Mouse (Mus musculus): ENCODE measurements around the gene Cttnbp2. TPM values are rescaled to one million over a fixed set of nuclear protein-coding genes. Genes with fewer than 3 reads are reported as not detected.
A peak's percentile ranks its signal among the peaks of the same experiment; 100 is the strongest.

Gene Cttnbp2
- polyA plus RNA-seq, 1 experiment from 2014 or later, result 16.3 TPM

- no peaks in the 10 kb centered on the region for H3K36me3 ChIP-seq
- H3K27ac ChIP-seq, result no peak overlapping the region
- 92% methylated on average over 8 of the region's 8 CpGs for WGBS
- no peaks in the 10 kb centered on the region for H3K4me1 ChIP-seq
- no peak for ATAC-seq (ENCODE audit: borderline replicate concordance, extremely low read depth, low FRiP score, low TSS enrichment)
- no peak overlapping the region for H3K4me3 ChIP-seq
- no peak overlapping the region for H3K4me2 ChIP-seq
- no peaks in the 10 kb centered on the region for H3K27me3 ChIP-seq
- H3K9ac ChIP-seq, result no peak overlapping the region
- no peaks in the 10 kb centered on the region for H3K9me3 ChIP-seq
These were observed 80.3 kb downstream of the Cttnbp2 start for GRCm38 (mm10) chr6:18434355-18434754.

GRCm38 (mm10) chr6:18432362-18432761 is 82.3 kb downstream of the Cttnbp2 start:
- H3K27ac ChIP-seq, result no peak overlapping the region
- H3K4me3 ChIP-seq, result no peak overlapping the region
- no peaks in the 10 kb centered on the region for H3K4me1 ChIP-seq
- no peak overlapping the region for H3K9ac ChIP-seq
- WGBS, result 62% methylated on average over 3 of the region's 3 CpGs
- H3K9me3 ChIP-seq, result no peaks in the 10 kb centered on the region
- H3K27me3 ChIP-seq, result no peaks in the 10 kb centered on the region
- ATAC-seq (ENCODE audit: borderline replicate concordance, extremely low read depth, low FRiP score, low TSS enrichment), result no peak
- no peaks in the 10 kb centered on the region for H3K36me3 ChIP-seq
- no peak overlapping the region for H3K4me2 ChIP-seq

- no peak overlapping the region for H3K9ac ChIP-seq
- H3K4me1 ChIP-seq, result no peaks in the 10 kb centered on the region
- H3K36me3 ChIP-seq, result no peaks in the 10 kb centered on the region
- WGBS, result 94% methylated on average over 2 of the region's 2 CpGs
- no peaks in the 10 kb centered on the region for H3K27me3 ChIP-seq
- no peak overlapping the region for H3K27ac ChIP-seq
- no peak overlapping the region for H3K4me2 ChIP-seq
- H3K9me3 ChIP-seq, result no peaks in the 10 kb centered on the region
- no peak for ATAC-seq (ENCODE audit: borderline replicate concordance, extremely low read depth, low FRiP score, low TSS enrichment)
- H3K4me3 ChIP-seq, result no peak overlapping the region
These were observed 82.8 kb downstream of the Cttnbp2 start for GRCm38 (mm10) chr6:18431891-18432290.

GRCm38 (mm10) chr6:18430062-18430461 is 84.6 kb downstream of the Cttnbp2 start:
- H3K9me3 ChIP-seq, result no peaks in the 10 kb centered on the region
- no peak for ATAC-seq (ENCODE audit: borderline replicate concordance, extremely low read depth, low FRiP score, low TSS enrichment)
- H3K9ac ChIP-seq, result no peak overlapping the region
- WGBS, result 87% methylated on average over 3 of the region's 3 CpGs
- H3K36me3 ChIP-seq, result no peaks in the 10 kb centered on the region
- no peak overlapping the region for H3K27ac ChIP-seq
- H3K4me2 ChIP-seq, result no peak overlapping the region
- H3K4me1 ChIP-seq, result no peaks in the 10 kb centered on the region
- no peak overlapping the region for H3K4me3 ChIP-seq
- no peaks in the 10 kb centered on the region for H3K27me3 ChIP-seq

- 83% methylated on average over 6 of the region's 6 CpGs for WGBS
- Histone ChIP-seq H3K4me2 (no peak overlapping the region), H3K4me3 (no peak overlapping the region), H3K27ac (no peak overlapping the region), H3K9ac (no peak overlapping the region), H3K4me1 (no peaks in the 10 kb centered on the region), H3K27me3 (no peaks in the 10 kb centered on the region), H3K9me3 (no peaks in the 10 kb centered on the region), H3K36me3 (no peaks in the 10 kb centered on the region)
- ATAC-seq (ENCODE audit: borderline replicate concordance, extremely low read depth, low FRiP score, low TSS enrichment), result no peak
These were observed 89.8 kb downstream of the Cttnbp2 start for GRCm38 (mm10) chr6:18424822-18425221.

GRCm38 (mm10) chr6:18424367-18424766 is 90.3 kb downstream of the Cttnbp2 start:
- no peak overlapping the region for H3K27ac ChIP-seq
- H3K9ac ChIP-seq, result no peak overlapping the region
- WGBS, result 73% methylated on average over 3 of the region's 3 CpGs
- H3K4me3 ChIP-seq, result no peak overlapping the region
- no peak overlapping the region for H3K4me2 ChIP-seq
- no peaks in the 10 kb centered on the region for H3K4me1 ChIP-seq
- H3K9me3 ChIP-seq, result no peaks in the 10 kb centered on the region
- ATAC-seq (ENCODE audit: borderline replicate concordance, extremely low read depth, low FRiP score, low TSS enrichment), result no peak
- no peaks in the 10 kb centered on the region for H3K36me3 ChIP-seq
- no peaks in the 10 kb centered on the region for H3K27me3 ChIP-seq

GRCm38 (mm10) chr6:18423112-18423511 is 91.5 kb downstream of the Cttnbp2 start:
- 74% methylated on average over 6 of the region's 6 CpGs for WGBS
- H3K4me2 ChIP-seq, result no peak overlapping the region
- H3K27ac ChIP-seq, result no peak overlapping the region
- no peaks in the 10 kb centered on the region for H3K27me3 ChIP-seq
- H3K9ac ChIP-seq, result no peak overlapping the region
- no peak overlapping the region for H3K4me3 ChIP-seq
- no peaks in the 10 kb centered on the region for H3K9me3 ChIP-seq
- no peaks in the 10 kb centered on the region for H3K4me1 ChIP-seq
- no peaks in the 10 kb centered on the region for H3K36me3 ChIP-seq
- no peak for ATAC-seq (ENCODE audit: borderline replicate concordance, extremely low read depth, low FRiP score, low TSS enrichment)

GRCm38 (mm10) chr6:18421561-18421960 is 93.1 kb downstream of the Cttnbp2 start:
- no peaks in the 10 kb centered on the region for H3K27me3 ChIP-seq
- H3K4me3 ChIP-seq, result no peak overlapping the region
- WGBS, result 71% methylated on average over 2 of the region's 2 CpGs
- H3K27ac ChIP-seq, result no peak overlapping the region
- ATAC-seq (ENCODE audit: borderline replicate concordance, extremely low read depth, low FRiP score, low TSS enrichment), result no peak
- H3K9me3 ChIP-seq, result no peaks in the 10 kb centered on the region
- no peaks in the 10 kb centered on the region for H3K4me1 ChIP-seq
- H3K9ac ChIP-seq, result no peak overlapping the region
- no peak overlapping the region for H3K4me2 ChIP-seq
- H3K36me3 ChIP-seq, result no peaks in the 10 kb centered on the region

- H3K9me3 ChIP-seq, result no peaks in the 10 kb centered on the region
- no peak overlapping the region for H3K4me3 ChIP-seq
- no peak overlapping the region for H3K9ac ChIP-seq
- no peak for ATAC-seq (ENCODE audit: borderline replicate concordance, extremely low read depth, low FRiP score, low TSS enrichment)
- no peaks in the 10 kb centered on the region for H3K27me3 ChIP-seq
- no peaks in the 10 kb centered on the region for H3K36me3 ChIP-seq
- 78% methylated on average over 9 of the region's 9 CpGs for WGBS
- no peak overlapping the region for H3K27ac ChIP-seq
- no peak overlapping the region for H3K4me2 ChIP-seq
- H3K4me1 ChIP-seq, result no peaks in the 10 kb centered on the region
These were observed 94.0 kb downstream of the Cttnbp2 start for GRCm38 (mm10) chr6:18420660-18421059.

- Histone ChIP-seq H3K27me3 (no peaks in the 10 kb centered on the region), H3K4me2 (no peak overlapping the region), H3K9ac (no peak overlapping the region), H3K4me1 (no peaks in the 10 kb centered on the region), H3K27ac (no peak overlapping the region), H3K4me3 (no peak overlapping the region), H3K9me3 (no peaks in the 10 kb centered on the region), H3K36me3 (no peaks in the 10 kb centered on the region)
- 39% methylated on average over 6 of the region's 6 CpGs for WGBS
- ATAC-seq (ENCODE audit: borderline replicate concordance, extremely low read depth, low FRiP score, low TSS enrichment), result peak; percentile 31; the same call in 1 of the 2 replicates
These were observed 96.7 kb downstream of the Cttnbp2 start for GRCm38 (mm10) chr6:18417866-18418454.

GRCm38 (mm10) chr6:18415961-18416360 is 98.7 kb downstream of the Cttnbp2 start:
- no peaks in the 10 kb centered on the region for H3K27me3 ChIP-seq
- H3K9ac ChIP-seq, result no peak overlapping the region
- H3K9me3 ChIP-seq, result no peaks in the 10 kb centered on the region
- WGBS, result 74% methylated on average over 4 of the region's 4 CpGs
- H3K4me2 ChIP-seq, result no peak overlapping the region
- no peaks in the 10 kb centered on the region for H3K4me1 ChIP-seq
- no peak for ATAC-seq (ENCODE audit: borderline replicate concordance, extremely low read depth, low FRiP score, low TSS enrichment)
- no peak overlapping the region for H3K27ac ChIP-seq
- H3K4me3 ChIP-seq, result no peak overlapping the region
- H3K36me3 ChIP-seq, result no peaks in the 10 kb centered on the region

- Histone ChIP-seq H3K4me3 (no peak overlapping the region), H3K27me3 (no peaks in the 10 kb centered on the region), H3K4me1 (no peaks in the 10 kb centered on the region), H3K36me3 (no peaks in the 10 kb centered on the region), H3K9ac (no peak overlapping the region), H3K27ac (no peak overlapping the region), H3K9me3 (no peaks in the 10 kb centered on the region), H3K4me2 (no peak overlapping the region)
- WGBS, result 95% methylated on average over 1 of the region's 1 CpGs
- no peak for ATAC-seq (ENCODE audit: borderline replicate concordance, extremely low read depth, low FRiP score, low TSS enrichment)
These were observed 103.0 kb downstream of the Cttnbp2 start for GRCm38 (mm10) chr6:18411505-18412225.
